Mouse (Mus musculus) erythroblast, embryonic 14.5 days (primary cell): ENCODE measurements around the gene Slc35e4. TPM values are rescaled to one million over a fixed set of nuclear protein-coding genes. Genes with fewer than 3 reads are reported as not detected.
A peak's percentile ranks its signal among the peaks of the same experiment; 100 is the strongest.

Experiments
- H3K27me3 ChIP-seq: 2 replicates; pipeline ENCODE4 v1.6.1; 2012; ENCODE audit warnings: inconsistent platforms; ENCODE audit not compliant: control insufficient read depth
- H3K36me3 ChIP-seq: 2 replicates; pipeline ENCODE4 v1.6.1; 2012; ENCODE audit warnings: mild to moderate bottlenecking, inconsistent platforms; ENCODE audit not compliant: control insufficient read depth
- H3K4me1 ChIP-seq: 2 replicates; pipeline ENCODE4 v1.6.1; 2012; ENCODE audit warnings: inconsistent platforms; ENCODE audit not compliant: control insufficient read depth
- H3K4me3 ChIP-seq: replicated peaks from 2 replicates; pipeline ENCODE3; 2012; ENCODE audit warnings: moderate library complexity, mild to moderate bottlenecking, inconsistent platforms
- H3K9me3 ChIP-seq: 2 replicates; pipeline ENCODE4 v1.6.1; 2012; ENCODE audit warnings: low read length, inconsistent platforms, mixed read lengths; ENCODE audit not compliant: control insufficient read depth
- GATA1 ChIP-seq: IDR thresholded peaks from 2 replicates; pipeline ENCODE4 v1.6.1; 2012; ENCODE audit warnings: low read length, inconsistent platforms, mixed read lengths
- TAL1 ChIP-seq: IDR thresholded peaks from 3 replicates; pipeline ENCODE4 v1.6.1; 2012; ENCODE audit warnings: low read length, inconsistent platforms, mixed read lengths
- polyA plus RNA-seq: library from polyadenylated mRNA; stranded (reverse); fragments of >175 nt; gene quantifications from 2 replicates; pipeline ENCODE4 v1.2.3, GENCODE M21; 2012

Slc35e4 gene
- polyA plus RNA-seq, 1 experiment, result 0.14 TPM

- H3K4me1 ChIP-seq, result no peaks in the 10 kb centered on the region
- H3K27me3 ChIP-seq, result no peaks in the 10 kb centered on the region
- no peaks in the 10 kb centered on the region for H3K36me3 ChIP-seq
- no peaks in the 10 kb centered on the region for H3K9me3 ChIP-seq
- H3K4me3 ChIP-seq, result no peak overlapping the region
- no peak for TF ChIP-seq TAL1
- TF ChIP-seq GATA1, result no peak
These were observed 22.9 kb upstream of the Slc35e4 start for GRCm38 (mm10) chr11:3937321-3937874.

GRCm38 (mm10) chr11:3936318-3936717 is 21.9 kb upstream of the Slc35e4 start:
- TF ChIP-seq GATA1 (no peak), TAL1 (no peak)
- no peaks in the 10 kb centered on the region for H3K36me3 ChIP-seq
- H3K4me3 ChIP-seq, result no peak overlapping the region
- no peaks in the 10 kb centered on the region for H3K27me3 ChIP-seq
- H3K4me1 ChIP-seq, result peaks cover 7% of the 10 kb centered on the region
- H3K9me3 ChIP-seq, result no peaks in the 10 kb centered on the region

- H3K4me1 ChIP-seq, result peaks cover 9% of the 10 kb centered on the region
- H3K27me3 ChIP-seq, result no peaks in the 10 kb centered on the region
- H3K36me3 ChIP-seq, result no peaks in the 10 kb centered on the region
- H3K9me3 ChIP-seq, result no peaks in the 10 kb centered on the region
- no peak overlapping the region for H3K4me3 ChIP-seq
- TF ChIP-seq GATA1 (no peak), TAL1 (no peak)
These were observed 20.7 kb upstream of the Slc35e4 start for GRCm38 (mm10) chr11:3935135-3935534.

GRCm38 (mm10) chr11:3933756-3934285 is 19.4 kb upstream of the Slc35e4 start:
- Histone ChIP-seq H3K4me1 (peaks cover 9% of the 10 kb centered on the region), H3K36me3 (no peaks in the 10 kb centered on the region), H3K4me3 (no peak overlapping the region), H3K27me3 (no peaks in the 10 kb centered on the region), H3K9me3 (no peaks in the 10 kb centered on the region)
- TF ChIP-seq TAL1 (no peak), GATA1 (no peak)

GRCm38 (mm10) chr11:3931511-3932211 is 17.2 kb upstream of the Slc35e4 start, which contains the start of gene Tcn2:
Gene Tcn2, minus strand, starts transcription at chr11:3932159.
- TF ChIP-seq GATA1 (no peak), TAL1 (no peak)
- H3K4me3 ChIP-seq, result peak within 1 kb of the TSS; percentile 55
- peaks cover 9% of the 10 kb centered on the region for H3K4me1 ChIP-seq
- no peaks in the 10 kb centered on the region for H3K27me3 ChIP-seq
- H3K36me3 ChIP-seq, result no peaks in the 10 kb centered on the region
- no peaks in the 10 kb centered on the region for H3K9me3 ChIP-seq

GRCm38 (mm10) chr11:3930931-3931330 is 16.5 kb upstream of the Slc35e4 start:
- Histone ChIP-seq H3K4me1 (peaks cover 9% of the 10 kb centered on the region), H3K9me3 (no peaks in the 10 kb centered on the region), H3K27me3 (no peaks in the 10 kb centered on the region), H3K4me3 (peak overlapping the region; percentile 22), H3K36me3 (no peaks in the 10 kb centered on the region)
- TF ChIP-seq TAL1 (no peak), GATA1 (no peak)

GRCm38 (mm10) chr11:3930019-3930418 is 15.6 kb upstream of the Slc35e4 start:
- Histone ChIP-seq H3K4me1 (peaks cover 9% of the 10 kb centered on the region), H3K36me3 (no peaks in the 10 kb centered on the region), H3K27me3 (no peaks in the 10 kb centered on the region), H3K9me3 (no peaks in the 10 kb centered on the region), H3K4me3 (no peak overlapping the region)
- no peak for TF ChIP-seq GATA1
- TF ChIP-seq TAL1, result no peak

GRCm38 (mm10) chr11:3925916-3926315 is 11.5 kb upstream of the Slc35e4 start:
- H3K36me3 ChIP-seq, result peaks cover 2% of the 10 kb centered on the region; the same call in 1 of the 2 replicates
- H3K4me1 ChIP-seq, result no peaks in the 10 kb centered on the region; the same call in 1 of the 2 replicates
- H3K27me3 ChIP-seq, result no peaks in the 10 kb centered on the region
- H3K9me3 ChIP-seq, result no peaks in the 10 kb centered on the region
- TF ChIP-seq TAL1 (no peak), GATA1 (no peak)
- no peak overlapping the region for H3K4me3 ChIP-seq

GRCm38 (mm10) chr11:3922731-3923130 is 8.3 kb upstream of the Slc35e4 start:
- no peaks in the 10 kb centered on the region for H3K4me1 ChIP-seq
- H3K9me3 ChIP-seq, result no peaks in the 10 kb centered on the region
- no peaks in the 10 kb centered on the region for H3K27me3 ChIP-seq
- TF ChIP-seq TAL1, result no peak
- no peak for TF ChIP-seq GATA1
- H3K4me3 ChIP-seq, result no peak overlapping the region
- peaks cover 2% of the 10 kb centered on the region; the same call in 1 of the 2 replicates for H3K36me3 ChIP-seq
